Mouse (Mus musculus): ENCODE measurements around the gene Gcfc2.

GRCm38 (mm10) chr6:81923523-81924142 lies at the start of gene Gcfc2:
- no peak for TF ChIP-seq CTCF (IDR thresholded peaks at IDR 0.05; ENCODE audit: low read depth, low read length)
- no peak for TF ChIP-seq POLR2AphosphoS5 (IDR thresholded peaks at IDR 0.05; ENCODE audit: insufficient replicate concordance, low read depth, low read length)
- no peak for TF ChIP-seq GATA1 (IDR thresholded peaks at IDR 0.05; ENCODE audit: borderline replicate concordance, low read length)
- TF ChIP-seq GATA2 (IDR thresholded peaks at IDR 0.05; ENCODE audit: borderline replicate concordance, low read depth, low read length), result no peak
